Mouse (Mus musculus) c-Kit-positive CD71-negative TER-119-negative erythroid progenitor cells, embryonic 14.5 days (primary cell): ENCODE measurements around the gene Acsm2.
"Not testable (repeated sequence)": the region's sequence is repeated elsewhere in the genome, so short reads cannot be mapped to it uniquely, and the experiment has no call there.

ENCODE experiments used
- DNase-seq: peaks from one replicate; pipeline ENCODE4 v3.0.0-alpha.2; 2013; ENCODE audit warnings: low read depth

The Acsm2 gene

GRCm38 (mm10) chr7:119562476-119562875 is 8.3 kb downstream of the Acsm2 start:
- not testable (repeated sequence) for DNase-seq

GRCm38 (mm10) chr7:119594530-119595107 is 40.5 kb downstream of the Acsm2 start:
- no peak for DNase-seq

GRCm38 (mm10) chr7:119595306-119595705 is 41.2 kb downstream of the Acsm2 start:
- no peak for DNase-seq

- no peak for DNase-seq
Measured at GRCm38 (mm10) chr7:119596536-119596935, 42.4 kb downstream of the Acsm2 start.

- no peak for DNase-seq
Measured at GRCm38 (mm10) chr7:119601195-119601953, 47.2 kb downstream of the Acsm2 start.

- no peak for DNase-seq
Measured at GRCm38 (mm10) chr7:119601954-119602317, 47.8 kb downstream of the Acsm2 start.

- DNase-seq: no peak
Measured at GRCm38 (mm10) chr7:119604903-119605483, 50.9 kb downstream of the Acsm2 start.

- no peak for DNase-seq
Measured at GRCm38 (mm10) chr7:119605926-119606663, 52.0 kb downstream of the Acsm2 start.

GRCm38 (mm10) chr7:119606664-119607076 is 52.5 kb downstream of the Acsm2 start, which contains the start of gene Acsm1:
Gene Acsm1, plus strand, starts transcription at chr7:119607026.
- no peak for DNase-seq

- DNase-seq: no peak
Measured at GRCm38 (mm10) chr7:119607796-119608515, 53.8 kb downstream of the Acsm2 start.

- no peak for DNase-seq
Measured at GRCm38 (mm10) chr7:119616531-119616930, 62.4 kb downstream of the Acsm2 start.

GRCm38 (mm10) chr7:119617593-119617992 is 63.5 kb downstream of the Acsm2 start:
- DNase-seq: no peak

GRCm38 (mm10) chr7:119618209-119618935 is 64.2 kb downstream of the Acsm2 start:
- no peak for DNase-seq

- DNase-seq: no peak
Measured at GRCm38 (mm10) chr7:119620157-119620556, 66.0 kb downstream of the Acsm2 start.

GRCm38 (mm10) chr7:119638773-119639172 is 84.6 kb downstream of the Acsm2 start:
- DNase-seq: no peak

- DNase-seq: no peak
Measured at GRCm38 (mm10) chr7:119642307-119642706, 88.2 kb downstream of the Acsm2 start.
